Mouse (Mus musculus) small intestine, adult 10 weeks (tissue): ENCODE measurements around the gene Ireb2. TPM values are rescaled to one million over a fixed set of nuclear protein-coding genes. Genes with fewer than 3 reads are reported as not detected.

Source experiments
- polyA plus RNA-seq: library from polyadenylated mRNA; stranded (reverse); fragments of 350-450 nt; fragmentation: Illumina TruSeq; extraction: RNeasy Lipid Tissue Mini Kit (QIAGEN cat#74804); gene quantifications from one replicate; pipeline ENCODE4 v1.2.3, GENCODE M21; 2014; ENCODE audit warnings: low replicate concordance

The Ireb2 gene
- polyA plus RNA-seq = 266 TPM

DNA sequence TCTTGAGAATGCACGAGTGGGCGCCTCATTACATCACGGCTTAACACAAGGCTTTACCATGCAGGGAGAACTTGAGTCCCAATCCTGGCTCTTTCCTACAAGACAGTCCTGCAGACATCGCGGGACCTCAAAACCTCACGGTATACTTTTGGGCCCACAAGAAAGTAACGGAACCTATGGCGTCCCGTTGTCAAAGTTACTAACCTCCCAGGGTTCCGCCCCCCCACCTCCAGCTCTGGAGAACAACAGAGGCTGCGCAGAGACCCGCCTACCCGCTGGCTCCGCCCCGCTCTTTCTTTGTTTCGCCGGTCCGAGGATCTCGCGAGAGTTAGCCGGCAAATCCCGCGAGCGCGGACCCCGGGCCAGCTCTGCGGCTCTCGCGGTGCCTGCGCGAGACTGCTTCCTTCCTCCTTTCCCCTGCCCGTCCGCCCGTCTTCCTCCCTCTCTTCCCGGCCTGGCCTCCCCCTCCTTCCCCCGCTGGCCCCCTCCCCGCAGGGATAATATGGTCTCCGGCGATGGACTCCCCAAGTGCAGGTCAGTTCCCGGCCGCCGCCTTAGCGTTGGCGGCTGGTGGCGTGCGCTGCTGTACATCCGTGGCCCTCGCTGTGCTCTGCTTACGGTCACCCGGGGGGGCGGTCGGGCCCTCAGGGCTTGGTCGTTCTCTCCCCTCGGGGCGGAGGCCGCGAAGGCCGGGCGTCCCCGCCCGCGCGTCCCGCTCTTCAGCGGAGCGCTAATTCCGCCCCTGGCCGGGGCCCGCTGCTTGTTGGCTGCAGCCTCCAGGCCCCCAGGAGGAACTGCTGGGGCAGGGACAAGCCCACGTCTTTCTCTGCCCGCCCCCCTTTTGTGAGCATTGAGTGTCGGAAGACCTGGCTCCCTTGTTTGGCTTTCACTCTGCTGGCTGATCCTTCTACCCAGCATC lies at the start of gene Ireb2:
TSS of gene Ireb2 (plus strand) at position 427 of the 919 bp plus-strand sequence.

GRCm38 (mm10) chr9:54917010-54917677 lies 53.6 kb downstream of the Ireb2 start, which contains the start of gene Hykk:
Gene Hykk (plus strand): TSS chr9:54917283.

GRCm38 (mm10) chr9:54950575-54951321 lies 87.2 kb downstream of the Ireb2 start, which contains the start of the genes Psma4 and AY074887:
Gene Psma4 (plus strand): TSS chr9:54950790.
Gene AY074887 (minus strand): TSS chr9:54950998.

Other genes starting within 250 kb of the Ireb2 start
- gene Acsbg1, start 201.9 kb upstream of the Ireb2 start, polyA plus RNA-seq = not detected
- gene Dnaja4, start 164.9 kb upstream of the Ireb2 start, polyA plus RNA-seq = 8.9 TPM
- 64.7 TPM for gene Wdr61, start 129.3 kb upstream of the Ireb2 start, polyA plus RNA-seq
- gene Crabp1, start 99.0 kb upstream of the Ireb2 start, polyA plus RNA-seq = not detected
- gene Hykk, start 53.5 kb downstream of the Ireb2 start, polyA plus RNA-seq = 9.8 TPM
- gene Psma4, start 87.0 kb downstream of the Ireb2 start, polyA plus RNA-seq = 542 TPM
- not detected for gene AY074887, start 87.2 kb downstream of the Ireb2 start, polyA plus RNA-seq
- 0.59 TPM for gene Chrna5, start 117.1 kb downstream of the Ireb2 start, polyA plus RNA-seq
- 1.7 TPM for gene Chrna3, start 162.8 kb downstream of the Ireb2 start, polyA plus RNA-seq
- 0.59 TPM for gene Chrnb4, start 185.0 kb downstream of the Ireb2 start, polyA plus RNA-seq